Mouse (Mus musculus) left cerebral cortex, adult 11 months (tissue): ENCODE results near the gene Cstb.
A peak's percentile ranks its signal among the peaks of the same experiment; 100 is the strongest.
"Not testable (repeated sequence)": the region's sequence is repeated elsewhere in the genome, so short reads cannot be mapped to it uniquely, and the experiment has no call there.

Source experiments
- DNase-seq: peaks from one replicate; pipeline ENCODE4 v3.0.0; 2022; ENCODE audit warnings: low spot score

The Cstb gene

DNA sequence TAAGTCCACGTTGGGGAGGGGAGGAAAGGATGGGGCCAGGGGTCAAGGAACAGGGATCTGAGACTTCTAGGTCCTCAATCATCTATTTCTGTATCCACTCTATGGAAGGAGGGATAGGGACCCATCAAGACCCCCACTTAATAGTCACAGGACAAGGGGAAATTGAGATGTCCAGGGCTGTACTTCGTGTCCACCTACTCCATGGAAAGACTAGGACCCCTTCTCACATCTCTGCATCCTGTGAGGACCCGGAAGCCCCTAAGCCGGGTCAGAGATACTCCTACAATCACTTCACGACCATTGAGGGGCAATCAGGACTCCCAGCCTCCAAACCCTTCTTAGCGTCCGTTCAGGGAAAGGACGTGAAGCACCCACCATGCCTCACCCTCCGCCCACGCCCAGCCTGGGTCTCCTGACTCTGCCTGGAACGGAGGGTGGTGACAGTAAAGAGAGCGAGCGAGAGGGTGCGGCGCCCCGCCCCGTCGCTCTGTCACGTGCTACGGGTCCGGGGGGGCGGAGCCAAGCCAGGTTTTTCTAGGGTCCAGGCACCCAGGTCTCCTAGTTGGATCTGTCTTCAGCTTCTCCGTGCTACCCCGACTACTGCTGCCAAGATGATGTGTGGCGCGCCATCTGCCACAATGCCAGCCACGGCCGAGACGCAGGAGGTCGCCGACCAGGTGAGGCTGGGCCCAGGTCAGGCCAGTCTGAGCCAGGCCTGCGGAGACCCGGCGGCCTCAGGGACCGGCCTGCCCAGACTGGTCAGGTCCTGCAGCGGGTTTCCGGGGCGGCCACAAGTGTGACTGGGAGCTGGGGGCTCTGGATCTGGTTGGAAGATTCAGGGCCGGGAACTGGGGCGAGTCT is at the start of gene Cstb:
TSS of gene Cstb (plus strand) at position 489 of the 861 bp plus-strand sequence.
- peak; percentile 82 for DNase-seq

- no peak for DNase-seq
These were observed 47.0 kb upstream of the Cstb start for GRCm38 (mm10) chr10:78378516-78378915.

- no peak for DNase-seq
These were observed 41.9 kb upstream of the Cstb start for GRCm38 (mm10) chr10:78383567-78383966.

DNA sequence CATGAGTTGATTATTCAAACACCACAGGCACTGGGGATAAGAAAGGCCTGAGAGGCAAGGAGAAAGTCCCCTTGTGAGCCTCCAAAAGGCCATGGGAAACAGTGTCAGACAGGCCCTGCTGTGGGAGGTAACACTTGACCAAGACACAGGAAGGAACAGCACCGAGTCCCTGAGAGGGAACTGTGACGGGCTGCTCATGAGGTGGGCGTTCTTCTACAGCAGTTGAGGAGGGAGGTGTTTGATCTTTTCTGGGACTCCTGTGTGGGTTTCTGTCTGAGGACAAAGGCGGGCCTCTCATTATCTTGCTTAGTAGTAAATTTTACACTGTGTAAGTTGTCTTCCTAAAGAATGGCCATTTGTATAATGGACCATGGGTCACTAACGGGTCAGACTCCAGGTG is 39.9 kb upstream of the Cstb start:
- no peak for DNase-seq

- DNase-seq = peak; percentile 58
These were observed 37.1 kb upstream of the Cstb start for GRCm38 (mm10) chr10:78388216-78388980.

DNA sequence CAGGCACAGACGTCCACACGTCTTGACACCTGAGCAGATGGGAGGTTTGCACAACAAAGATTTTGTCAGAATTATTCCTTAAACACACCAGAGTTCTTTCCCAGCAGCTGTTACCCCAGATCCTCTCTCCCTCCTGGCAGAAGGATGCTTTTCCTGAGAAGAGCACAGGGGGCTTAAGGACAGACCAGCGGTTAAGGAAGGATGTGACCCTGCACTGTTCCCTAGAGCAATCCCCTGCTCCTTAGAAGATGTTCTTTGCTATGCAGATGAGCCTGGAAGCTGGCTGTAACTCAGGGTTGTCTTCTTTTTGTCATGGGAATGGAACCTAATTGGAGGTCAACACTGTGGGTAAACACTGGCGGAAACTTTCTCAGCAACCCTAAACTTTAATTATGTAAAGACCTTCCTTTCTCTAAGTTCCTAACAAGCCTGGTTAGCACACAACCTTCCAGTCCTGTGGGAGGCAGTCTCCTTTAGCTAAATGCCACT is 34.4 kb upstream of the Cstb start:
- no peak for DNase-seq

- DNase-seq = peak; percentile 68
These were observed 33.4 kb upstream of the Cstb start for GRCm38 (mm10) chr10:78392072-78392471.

DNA sequence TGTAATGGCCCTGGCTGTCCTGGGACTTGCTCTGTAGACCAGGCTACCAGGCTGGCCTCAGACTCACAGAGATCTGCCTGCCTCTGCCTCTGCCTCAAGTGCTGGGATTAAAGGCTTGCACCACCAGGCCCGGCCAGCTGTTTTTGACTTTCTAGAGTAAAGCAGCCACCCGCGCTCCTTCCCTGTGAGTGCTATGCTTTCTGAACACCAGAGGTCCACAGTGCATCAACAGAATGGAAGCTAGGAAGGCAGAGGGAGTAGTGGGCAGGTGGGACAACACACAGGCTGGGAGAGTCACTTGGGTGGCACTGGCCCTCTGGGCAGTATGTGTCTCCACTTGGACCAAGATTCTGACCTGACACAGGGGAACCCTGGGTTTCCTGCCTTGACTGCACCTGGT is 30.1 kb upstream of the Cstb start:
- DNase-seq = no peak

DNA sequence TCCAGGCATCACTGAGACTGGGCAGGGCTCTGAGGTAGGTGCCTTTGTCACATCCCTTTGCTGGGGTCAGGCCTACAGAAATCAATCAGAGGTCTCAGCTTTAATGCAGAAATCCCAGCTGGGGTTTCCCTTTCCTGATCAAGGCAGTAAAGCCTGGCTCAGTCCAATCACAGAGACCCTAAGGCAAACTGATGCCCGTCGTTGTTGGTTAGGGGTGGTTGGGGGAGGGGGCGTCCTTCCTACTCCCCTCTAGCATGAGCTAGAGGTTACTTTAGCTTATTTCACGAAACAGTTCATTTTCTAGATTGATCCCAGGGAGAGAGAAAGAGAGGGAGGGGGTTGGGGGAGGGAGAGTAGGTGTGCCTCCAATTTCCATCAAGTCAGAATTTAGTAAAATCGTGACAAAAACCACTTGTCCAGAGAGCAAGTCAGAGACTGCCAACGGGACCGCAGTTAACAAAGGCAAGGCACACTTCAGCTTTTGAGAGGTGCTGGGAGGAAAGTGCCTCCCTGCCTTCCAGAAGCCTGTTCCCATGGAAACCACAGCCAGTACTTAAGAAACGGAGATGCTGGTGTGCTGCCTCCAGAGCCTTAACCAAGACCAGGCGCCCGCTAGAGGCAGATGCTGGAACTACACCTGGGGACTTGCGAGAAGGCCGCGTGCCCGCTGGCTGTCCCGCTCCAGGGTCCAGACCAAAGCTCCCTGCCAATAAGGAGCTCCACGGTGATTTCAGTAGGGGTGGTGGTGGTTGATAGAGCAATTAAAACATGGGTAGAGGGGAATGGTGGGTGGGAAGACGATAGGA is 29.4 kb upstream of the Cstb start:
- DNase-seq = peak; percentile 94

GRCm38 (mm10) chr10:78396625-78396885 is 28.9 kb upstream of the Cstb start:
- DNase-seq = no peak

DNA sequence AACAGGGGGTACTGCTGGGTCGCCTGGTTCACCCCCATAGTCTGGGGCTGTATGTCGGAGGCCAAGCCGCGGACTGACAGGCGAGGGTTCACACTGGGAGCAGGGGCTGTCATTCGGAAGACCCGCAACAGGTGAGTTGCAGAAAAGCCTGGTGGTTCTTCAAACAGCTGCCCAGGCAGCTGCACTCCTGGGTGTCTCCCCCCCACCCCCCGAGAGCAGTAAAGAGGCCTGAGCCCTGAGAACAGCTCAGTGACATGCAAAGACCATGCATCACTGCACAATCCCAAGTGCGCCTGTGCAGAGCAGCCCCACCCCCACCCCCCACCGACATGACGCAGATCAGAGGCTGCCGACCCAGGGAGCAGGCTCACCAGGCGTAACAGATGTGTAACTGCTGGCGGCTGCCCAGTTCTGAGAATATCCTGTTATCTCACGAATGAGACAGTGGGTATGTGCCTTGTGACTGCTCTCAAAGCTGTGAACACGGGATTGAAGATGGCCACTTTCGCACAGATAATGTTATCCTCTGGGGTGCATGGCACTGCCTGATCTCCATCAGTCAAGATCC is 26.3 kb upstream of the Cstb start:
- DNase-seq = no peak

- DNase-seq = no peak
These were observed 24.3 kb upstream of the Cstb start for GRCm38 (mm10) chr10:78401127-78401526.

GRCm38 (mm10) chr10:78402301-78402922 is 23.1 kb upstream of the Cstb start:
- DNase-seq = no peak

DNA sequence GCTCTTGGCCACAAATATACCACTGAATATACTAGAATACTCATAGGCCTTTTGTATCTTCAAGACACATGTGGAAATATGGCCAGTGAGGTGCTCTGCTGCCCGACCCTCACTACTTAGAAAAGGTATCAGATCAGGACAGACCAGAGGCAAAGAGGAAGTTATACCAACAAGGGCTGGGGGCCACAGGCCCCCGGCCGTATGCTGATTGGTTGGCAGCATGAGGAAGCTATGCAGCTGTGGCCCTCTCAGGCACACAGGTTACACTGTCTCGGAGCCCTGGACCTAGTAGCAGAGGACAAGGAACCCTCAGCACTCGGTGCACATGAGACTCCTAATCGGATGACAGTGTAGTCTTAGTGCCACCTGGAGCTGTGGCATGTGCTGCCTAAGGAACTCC is 19.3 kb upstream of the Cstb start:
- DNase-seq = no peak

DNA sequence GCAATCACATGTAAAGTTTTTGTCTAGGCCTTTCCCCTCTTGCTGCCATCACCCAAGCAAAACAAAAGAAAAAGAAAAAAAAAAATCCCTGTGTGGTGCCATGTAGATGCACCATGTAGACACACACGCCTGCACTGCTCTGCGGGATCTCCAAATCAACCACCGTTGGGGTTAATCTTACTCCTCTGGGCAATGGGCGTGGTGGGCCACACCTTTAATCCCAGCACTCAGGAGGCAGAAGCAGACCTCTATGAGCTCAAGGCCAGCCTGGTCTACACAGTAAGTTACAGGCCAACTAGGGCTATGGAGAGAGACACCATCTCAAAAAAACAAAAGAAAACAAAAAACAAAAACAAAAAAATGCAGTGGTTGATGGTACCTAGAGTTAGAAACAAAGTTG is 18.3 kb upstream of the Cstb start:
- no peak for DNase-seq

GRCm38 (mm10) chr10:78409035-78409788 is 16.3 kb upstream of the Cstb start:
- DNase-seq = no peak

GRCm38 (mm10) chr10:78411851-78412250 is 13.6 kb upstream of the Cstb start:
- no peak for DNase-seq

DNA sequence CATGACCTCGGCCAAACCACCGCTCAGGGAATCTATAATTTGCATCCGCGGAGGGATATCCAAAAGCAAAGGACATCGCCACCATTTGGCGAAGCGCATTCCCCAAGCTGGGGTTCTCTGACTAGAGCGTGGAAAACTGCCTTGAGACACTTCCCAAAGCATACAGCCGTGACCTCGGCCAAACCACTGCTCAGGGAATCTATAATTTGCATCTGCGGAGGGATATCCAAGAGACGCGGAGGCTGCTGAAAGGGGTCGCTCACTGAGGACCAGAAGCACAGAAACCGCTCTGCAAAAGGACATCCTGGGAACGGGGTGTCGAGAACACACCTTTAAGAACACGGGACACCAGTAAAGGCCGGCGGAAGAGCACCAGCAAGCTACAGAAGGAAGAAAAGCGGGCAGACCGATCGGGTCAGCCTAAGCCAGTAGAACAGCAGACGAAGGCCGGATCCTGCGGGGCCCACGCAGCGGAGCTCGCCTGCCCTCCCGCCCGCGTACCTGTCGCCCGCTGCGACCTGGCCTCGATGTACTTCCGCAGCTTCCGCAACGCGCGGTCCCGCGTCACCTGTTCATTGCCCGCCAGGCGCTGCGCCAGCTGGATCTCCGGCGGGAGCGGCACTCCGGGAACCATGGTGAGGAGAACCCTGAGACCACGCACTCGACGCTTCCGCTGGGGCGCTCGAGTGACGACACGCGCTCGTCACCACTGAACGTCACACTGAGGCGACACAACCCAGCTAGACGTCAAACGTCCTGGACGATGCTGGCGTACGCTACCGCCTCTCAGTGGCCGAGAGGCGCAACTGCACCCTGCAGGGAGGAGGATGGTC is 12.9 kb upstream of the Cstb start, which contains the start of gene Rrp1:
TSS of gene Rrp1 (minus strand) at position 725 of the 833 bp plus-strand sequence.
- DNase-seq = peak; percentile 94

DNA sequence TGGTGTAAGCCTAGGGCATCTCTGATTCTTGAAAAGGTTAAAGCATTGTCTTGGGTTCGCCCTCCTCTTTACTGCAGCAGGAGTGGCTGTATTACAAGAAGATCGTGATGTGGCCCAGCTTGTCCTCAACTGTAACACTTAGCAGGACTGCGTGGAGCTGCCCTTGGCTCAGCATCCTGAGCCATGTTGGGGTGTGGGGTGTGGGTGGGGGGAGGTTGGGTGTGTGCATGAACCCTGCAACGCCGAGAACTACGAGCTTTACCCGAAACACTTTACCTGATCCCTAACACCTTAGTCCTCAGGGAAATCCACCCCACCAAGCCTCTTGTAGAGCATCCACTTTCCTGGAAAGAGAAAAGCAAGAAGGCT is 12.3 kb upstream of the Cstb start:
- no peak for DNase-seq

- DNase-seq = not testable (repeated sequence)
These were observed 10.5 kb upstream of the Cstb start for GRCm38 (mm10) chr10:78414936-78415335.
